Mouse (Mus musculus) heart, adult 11 months (tissue): ENCODE measurements around the gene Bri3bp.
"Not testable (repeated sequence)": the region's sequence is repeated elsewhere in the genome, so short reads cannot be mapped to it uniquely, and the experiment has no call there.

Source experiments
- DNase-seq: peaks from one replicate; pipeline ENCODE4 v3.0.0; 2022

Gene Bri3bp

DNA sequence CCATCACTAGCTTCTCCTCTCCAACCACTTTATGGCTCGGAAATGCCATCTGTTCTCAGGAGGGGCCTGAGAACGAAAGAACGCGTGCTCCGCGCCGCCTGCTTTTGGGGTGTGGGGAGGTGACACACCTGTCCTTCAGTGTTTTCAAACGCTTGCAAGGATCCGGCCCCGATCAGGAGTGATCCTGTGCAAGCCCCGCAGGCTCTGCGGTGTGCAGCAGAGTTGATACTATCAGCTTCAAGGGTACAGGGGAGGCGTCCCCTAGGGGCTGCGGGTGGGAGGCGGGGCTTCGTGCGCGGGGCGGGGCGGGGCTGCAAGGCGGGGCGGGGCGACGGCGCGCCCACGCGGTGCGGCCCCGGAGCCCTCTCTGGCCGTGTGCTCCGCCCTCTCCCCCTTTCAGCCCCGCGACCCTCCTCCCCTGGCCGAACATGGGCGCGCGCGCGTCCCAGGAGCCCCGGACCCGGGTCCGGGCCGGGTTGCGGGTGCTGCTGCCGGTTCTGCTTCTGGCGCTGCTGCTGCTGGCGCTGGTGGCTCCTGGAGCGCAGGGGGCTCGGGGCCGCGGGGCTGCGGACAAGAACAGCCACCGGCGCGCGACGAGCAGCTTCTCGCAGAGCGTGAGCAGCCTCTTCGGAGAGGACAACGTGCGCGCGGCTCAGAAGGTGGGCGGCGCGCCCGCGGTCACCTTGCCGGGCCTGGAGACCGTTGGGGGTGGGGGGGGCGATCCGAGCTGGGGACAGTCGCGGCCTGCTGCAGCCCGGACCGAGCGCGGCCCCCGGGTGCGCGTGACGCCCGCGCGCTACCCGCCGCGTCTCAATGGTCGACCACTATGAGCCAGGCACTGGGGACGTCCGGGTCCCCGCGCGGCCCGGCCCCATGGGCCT lies at the start of gene Bri3bp:
Gene Bri3bp (plus strand): TSS at position 335 of the 881 bp plus-strand sequence.
- peak; percentile 96 for DNase-seq

DNA sequence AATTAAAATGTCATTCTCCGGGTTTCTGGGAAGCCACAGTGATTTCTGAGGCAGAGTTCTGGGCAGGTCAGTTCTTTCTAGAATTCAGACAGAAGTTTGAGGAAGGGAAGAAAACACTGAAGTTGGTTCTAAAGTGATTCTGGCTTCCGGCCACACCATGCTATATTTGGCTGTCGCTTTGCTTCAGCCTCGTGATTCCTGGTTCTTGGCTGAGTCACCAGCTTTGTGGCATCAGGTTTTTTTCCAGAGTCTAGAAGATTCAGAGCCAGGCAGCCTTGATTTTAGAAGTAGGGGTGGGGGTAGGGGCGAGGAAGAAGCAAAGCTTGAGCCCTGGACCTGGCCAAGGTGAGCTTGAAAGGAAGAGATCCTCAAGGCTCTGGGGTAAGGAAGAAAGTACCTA lies 49.8 kb upstream of the Bri3bp start:
- peak; percentile 98 for DNase-seq

DNA sequence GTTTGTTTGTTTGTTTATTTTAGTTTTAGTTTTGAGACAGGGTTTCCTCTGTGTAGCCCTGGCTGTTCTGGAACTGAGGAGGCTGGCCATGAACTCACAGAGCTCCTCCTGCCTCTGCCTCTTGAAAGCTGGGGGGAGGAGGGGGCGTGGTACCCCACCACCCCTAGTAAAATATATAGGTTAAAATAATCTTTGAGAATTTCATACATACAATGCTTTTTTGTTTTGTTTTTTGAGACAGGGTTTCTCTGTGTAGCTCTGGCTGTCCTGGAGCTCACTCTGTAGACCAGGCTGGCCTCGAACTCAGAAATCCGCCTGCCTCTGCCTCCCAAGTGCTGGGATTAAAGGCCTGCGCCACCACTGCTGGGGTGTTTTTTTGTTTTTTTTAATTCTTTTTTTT lies 49.2 kb upstream of the Bri3bp start:
- DNase-seq, result not testable (repeated sequence)

DNA sequence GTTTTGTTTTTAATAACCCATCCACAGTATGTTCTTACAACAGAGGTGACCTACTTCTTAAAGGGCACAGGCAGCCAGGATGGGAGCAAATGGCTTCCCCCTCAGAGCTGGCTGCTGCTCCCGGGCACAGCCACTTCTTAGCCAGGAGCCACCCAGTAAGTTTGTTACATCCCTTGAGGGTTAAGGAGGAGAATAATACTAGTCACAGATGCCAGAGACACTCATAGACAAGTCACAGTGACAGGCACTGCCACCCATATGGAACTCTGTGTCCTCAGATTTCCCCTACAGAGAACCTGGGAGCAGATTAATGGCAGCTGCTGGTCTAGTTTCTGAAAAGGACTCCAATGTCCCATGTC lies 48.8 kb upstream of the Bri3bp start:
- DNase-seq, result no peak

- DNase-seq, result peak; percentile 100
Measured at GRCm38 (mm10) chr5:125392977-125393621, 48.3 kb upstream of the Bri3bp start.

DNA sequence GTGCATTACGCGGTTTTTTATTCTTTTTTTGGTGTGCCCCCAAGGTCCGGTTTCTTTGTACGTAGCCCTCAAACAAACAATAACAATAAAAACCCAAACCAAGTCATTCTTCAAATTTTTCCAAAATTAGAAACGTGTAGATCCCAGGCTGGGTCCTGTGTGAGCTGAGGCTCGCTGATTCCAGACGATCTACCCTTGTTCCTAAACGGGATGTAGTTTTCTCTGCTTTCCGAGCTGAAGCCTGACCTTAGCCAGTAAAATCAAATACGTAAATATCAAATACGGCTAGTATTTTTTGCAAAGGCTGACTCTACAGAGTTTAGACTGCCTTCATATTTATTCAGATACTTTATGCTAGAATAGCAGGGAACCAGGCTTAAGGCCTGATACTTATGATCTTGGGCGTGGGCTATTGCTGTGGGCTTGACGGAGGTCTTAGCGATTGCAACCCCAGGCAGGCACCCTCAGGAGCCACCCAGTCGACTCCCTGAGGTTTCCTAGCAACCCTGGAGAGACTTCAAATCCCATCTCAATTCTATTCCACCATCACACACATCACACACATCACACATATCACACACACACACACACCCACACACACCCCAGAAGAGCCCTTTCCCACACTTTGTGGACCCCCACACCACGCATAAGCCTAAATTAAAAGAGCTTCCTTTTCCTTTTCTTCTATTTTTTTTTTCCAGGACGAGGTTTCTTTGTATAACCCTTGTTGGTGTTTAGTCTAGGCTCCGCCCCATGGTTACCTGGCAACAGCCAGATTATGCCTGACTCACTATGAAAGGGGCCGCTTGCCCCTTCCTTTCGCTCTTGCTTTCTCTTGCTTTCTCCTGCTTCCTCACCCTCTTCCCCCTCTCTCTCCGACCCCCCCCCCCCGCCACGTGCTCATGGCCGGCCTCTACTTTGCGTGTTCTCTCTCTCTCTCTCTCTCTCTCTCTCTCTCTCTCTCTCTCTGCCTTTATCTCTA lies 47.5 kb upstream of the Bri3bp start:
- peak; percentile 98 for DNase-seq

GRCm38 (mm10) chr5:125395008-125395407 lies 46.4 kb upstream of the Bri3bp start:
- DNase-seq, result peak; percentile 94

DNA sequence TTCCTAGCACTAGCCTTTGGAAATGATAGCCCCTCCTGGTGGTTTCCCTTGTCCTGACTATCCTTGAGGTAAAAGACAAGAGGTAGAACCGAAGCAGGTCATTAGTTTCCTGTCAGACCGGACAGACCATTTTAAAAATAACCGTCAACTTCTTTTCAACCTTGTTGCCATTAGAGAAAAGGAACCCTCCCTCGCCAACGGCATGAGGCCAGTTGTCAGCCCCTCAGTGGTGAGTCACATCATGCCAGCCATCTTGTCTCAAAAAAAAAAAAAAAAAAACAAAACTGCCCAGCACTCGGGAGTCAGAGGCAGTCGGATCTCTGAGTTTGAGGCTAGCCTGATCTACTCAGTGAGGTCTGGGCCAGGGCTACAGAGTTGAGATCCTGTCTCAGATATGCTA lies 40.5 kb upstream of the Bri3bp start:
- no peak for DNase-seq

- DNase-seq, result no peak
Measured at GRCm38 (mm10) chr5:125402476-125402875, 38.9 kb upstream of the Bri3bp start.

- DNase-seq, result peak; percentile 88
Measured at GRCm38 (mm10) chr5:125402991-125403390, 38.4 kb upstream of the Bri3bp start.

DNA sequence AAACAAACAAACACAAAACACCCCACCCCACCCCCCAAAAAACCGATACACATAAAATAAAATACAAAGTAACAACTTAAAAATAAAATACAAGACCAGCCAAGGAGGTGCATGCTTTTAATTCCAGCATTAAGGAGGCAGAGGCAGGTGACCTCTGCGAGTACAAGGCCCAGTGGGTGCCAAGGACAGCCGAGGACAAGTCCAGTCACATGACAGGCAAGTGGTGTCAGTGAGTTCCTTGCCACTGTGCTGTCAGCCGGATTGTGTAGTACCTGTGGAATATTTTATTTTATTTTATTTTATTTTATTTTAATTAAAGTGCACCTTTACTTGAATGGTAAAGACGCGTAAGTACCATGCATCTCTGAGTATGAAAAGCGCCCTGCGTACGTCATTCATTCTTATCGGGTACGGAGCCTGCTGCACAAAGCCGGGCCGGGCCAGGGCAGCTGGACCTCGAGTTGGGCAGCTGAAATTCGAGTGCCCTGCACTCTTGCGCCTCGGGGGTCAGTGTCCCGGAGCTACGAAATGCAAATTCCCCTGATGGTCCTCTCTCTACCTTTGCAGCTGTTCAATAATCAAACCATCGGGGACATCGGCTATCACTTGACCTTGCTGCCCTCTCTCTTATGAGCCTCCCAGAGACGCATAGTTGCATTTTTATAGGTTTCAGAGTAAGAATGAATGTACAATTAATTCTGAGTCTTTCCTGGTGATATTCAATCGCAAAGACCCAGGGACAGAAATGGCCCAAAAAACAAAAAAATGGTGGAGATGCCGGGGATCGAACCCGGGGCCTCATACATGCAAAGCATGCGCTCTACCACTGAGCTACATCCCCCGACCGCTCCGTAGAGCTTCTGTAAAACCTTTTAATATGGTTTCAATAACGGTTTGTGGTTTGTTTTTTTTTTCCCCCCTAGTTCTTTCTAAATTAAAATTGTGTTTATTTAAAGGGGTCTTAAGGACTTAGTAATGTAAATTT lies 37.6 kb upstream of the Bri3bp start:
- peak; percentile 96 for DNase-seq

- DNase-seq, result no peak
Measured at GRCm38 (mm10) chr5:125404536-125404902, 36.8 kb upstream of the Bri3bp start.

DNA sequence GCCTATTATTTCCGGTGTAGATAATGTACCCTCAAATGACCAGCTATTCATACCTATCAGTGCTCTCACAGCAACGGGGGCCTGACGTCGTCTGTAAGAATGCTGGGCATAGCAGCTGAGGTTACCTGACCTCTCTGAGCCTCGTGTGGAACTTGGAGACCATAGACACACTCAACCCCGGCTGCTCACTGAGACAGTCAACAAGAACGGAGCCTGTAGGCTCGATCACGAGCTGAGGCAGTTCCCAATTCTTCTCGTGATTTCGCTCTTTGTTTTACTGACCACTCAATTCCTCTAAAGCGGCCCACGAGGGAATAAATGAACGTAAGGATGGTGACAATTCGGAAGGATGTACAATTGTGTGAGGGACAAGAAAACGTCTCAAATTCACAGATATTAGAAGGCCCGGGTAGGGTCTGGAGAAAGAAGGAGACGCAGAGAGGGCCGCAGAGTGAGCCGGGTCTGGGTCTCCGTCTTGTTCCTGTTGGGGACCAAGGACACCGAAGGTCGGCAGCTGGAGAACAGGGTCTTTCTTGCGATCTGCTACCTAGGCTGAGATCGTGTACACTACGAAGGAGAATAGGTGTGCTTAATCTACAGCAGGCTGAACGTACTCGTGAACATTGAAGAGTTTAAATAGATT lies 36.3 kb upstream of the Bri3bp start:
- peak; percentile 96 for DNase-seq

DNA sequence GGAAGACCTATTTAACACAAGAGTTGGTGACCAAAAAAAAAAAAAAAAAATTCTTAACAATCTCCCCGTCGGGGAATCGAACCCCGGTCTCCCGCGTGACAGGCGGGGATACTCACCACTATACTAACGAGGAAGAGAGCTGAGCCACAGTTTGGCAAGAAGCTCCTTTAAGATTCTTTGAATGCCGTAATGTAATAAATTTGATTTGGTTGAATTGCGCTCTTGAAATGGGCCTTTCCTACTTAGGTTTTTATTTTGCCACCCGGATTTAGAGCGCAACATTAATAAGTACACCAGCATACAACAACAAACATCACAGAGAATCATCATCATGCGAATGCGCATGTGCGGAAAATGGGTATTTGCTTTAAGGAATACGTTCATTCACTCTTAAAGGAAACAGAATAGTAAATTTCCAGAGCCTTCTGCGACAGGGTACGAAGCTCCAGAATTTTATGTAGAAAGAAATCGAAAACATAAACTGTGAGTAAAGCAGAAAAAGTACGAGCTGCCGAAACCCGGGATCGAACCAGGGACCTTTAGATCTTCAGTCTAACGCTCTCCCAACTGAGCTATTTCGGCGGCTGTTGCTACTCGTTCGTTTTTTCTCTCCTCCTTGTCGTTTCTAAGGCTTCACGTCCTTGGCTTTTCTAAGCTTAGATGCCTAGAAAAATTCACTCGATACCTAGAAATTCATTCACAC lies 35.7 kb upstream of the Bri3bp start:
- DNase-seq, result peak; percentile 96

DNA sequence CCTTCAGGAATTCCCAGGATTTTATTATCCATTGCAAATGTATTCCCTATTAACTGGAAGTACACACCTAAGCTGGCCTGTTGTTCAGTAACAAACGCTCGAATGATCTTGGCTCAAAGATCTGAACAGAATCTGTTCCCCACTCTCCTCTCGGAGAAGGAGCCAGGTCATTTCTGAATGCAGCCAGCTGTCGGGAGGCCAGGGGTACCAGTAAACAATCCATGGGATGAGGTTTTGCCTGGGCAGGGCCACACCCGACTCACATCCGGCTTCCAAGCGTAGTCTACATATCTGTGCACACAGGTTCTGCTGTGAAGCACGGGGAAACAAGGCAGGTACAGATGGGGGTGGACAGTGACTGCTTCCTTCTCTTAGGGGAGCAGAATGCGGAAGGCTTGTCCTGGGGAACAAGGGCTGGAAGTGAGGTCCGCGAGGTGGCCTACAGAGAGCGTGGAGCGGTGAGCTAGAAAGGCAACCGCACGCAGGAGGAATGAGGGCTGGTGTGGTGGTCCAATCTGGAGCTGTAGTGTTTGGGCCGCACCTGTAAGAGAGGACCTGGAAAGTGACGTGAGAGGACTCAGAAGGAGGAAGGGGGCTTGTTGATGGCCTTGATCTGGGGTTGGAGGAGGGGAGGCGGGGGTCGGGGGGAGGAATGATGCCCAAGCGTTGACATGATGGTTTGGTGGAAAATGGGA lies 34.9 kb upstream of the Bri3bp start:
- peak; percentile 98 for DNase-seq

DNA sequence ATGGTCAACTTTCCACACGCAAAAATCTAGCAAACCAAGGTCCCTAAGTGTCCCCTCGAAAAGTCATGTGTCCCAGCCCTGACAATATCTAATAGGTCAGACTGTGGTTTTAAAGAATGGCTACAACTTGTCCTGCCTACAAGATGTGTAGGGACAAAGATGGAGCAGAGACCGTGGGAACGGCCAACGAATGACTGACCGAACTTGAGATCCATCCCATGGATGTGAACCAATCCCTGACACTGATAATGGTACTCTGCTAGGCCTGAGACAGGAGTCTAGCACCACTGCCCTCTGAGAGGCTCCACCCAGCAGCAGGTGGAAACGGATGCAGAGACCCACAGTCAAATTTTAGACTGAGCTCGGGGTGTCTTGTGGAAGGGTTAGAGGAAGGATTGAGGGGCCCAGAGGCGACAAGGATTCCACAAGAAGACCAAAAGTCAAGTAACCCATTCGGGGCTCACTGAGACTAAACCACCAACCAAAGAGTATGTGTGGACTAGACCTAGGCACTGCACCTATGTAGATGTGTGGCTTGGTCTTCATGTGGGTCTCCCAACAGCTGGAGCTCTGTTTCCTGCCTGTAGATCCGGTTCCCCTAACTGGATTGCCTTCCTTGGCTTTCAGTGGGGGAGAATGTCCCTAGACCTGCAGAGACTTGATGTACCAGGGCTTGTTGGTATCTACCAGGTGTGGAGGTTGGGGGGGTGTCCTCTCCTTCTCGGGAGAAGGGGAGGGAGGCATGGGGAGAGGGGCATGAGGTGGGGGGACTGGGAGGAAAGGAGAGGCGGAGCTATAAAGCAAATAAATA lies 34.1 kb upstream of the Bri3bp start:
- peak; percentile 89 for DNase-seq

DNA sequence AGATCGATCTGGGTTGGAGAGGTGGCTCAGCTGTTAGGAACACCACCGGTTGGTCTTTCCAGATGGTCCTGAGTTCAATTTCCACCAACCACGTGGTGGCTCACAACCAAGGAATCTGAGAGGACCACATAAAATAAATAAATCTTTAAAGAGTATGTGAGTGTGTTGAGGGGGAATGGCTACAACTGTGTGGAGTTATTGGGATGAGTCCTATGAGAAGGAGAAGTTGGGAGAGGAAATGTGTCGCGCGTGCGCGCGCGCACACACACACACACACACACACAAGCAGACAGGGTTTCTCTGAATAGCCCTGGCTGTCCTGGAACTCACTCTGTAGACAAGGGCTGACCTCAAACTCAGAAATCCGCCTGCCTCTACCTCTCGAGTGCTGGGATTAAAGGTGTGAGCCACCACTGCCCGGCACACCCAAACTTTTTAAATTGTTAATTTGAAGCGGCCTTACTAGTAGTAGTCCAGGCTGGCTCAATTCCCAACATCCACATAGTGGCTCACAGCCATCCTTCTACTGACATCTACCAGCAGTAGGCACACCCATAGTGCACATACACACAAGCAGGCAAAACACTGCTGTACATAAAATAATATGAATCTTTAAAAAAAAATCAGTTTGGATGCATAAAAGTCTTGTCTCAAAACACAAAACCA lies 33.3 kb upstream of the Bri3bp start:
- peak; percentile 92 for DNase-seq

DNA sequence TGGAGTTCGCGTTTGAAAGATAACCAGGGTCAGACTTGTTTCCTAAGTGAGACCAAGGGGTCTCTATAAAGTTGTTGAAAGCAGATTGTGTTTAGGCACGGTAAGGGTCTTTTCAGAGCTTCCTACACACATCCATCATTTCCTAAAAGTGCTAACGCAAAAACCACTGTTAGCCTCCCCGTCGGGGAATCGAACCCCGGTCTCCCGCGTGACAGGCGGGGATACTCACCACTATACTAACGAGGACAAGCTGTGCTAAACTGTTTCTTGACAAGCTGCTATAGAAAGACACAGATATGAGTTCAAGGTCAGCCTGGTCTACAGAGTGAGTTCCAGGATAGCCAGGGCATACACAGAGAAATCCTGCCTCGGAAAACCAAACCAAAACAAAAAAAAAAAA lies 32.5 kb upstream of the Bri3bp start:
- DNase-seq, result peak; percentile 95
